Mouse (Mus musculus) ES-E14 (cell line): ENCODE results near the gene Bid. TPM values are rescaled to one million over a fixed set of nuclear protein-coding genes. Genes with fewer than 3 reads are reported as not detected.

ENCODE experiments used
- DNase-seq: peaks from one replicate; pipeline ENCODE4 v3.0.0-alpha.2; 2013; ENCODE audit warnings: low read depth, low spot score
- H3K27ac ChIP-seq: 2 replicates; pipeline ENCODE4 v1.5.1; 2012; ENCODE audit warnings: low read depth, mild to moderate bottlenecking, low read length, moderate library complexity, mixed read lengths; ENCODE audit not compliant: poor library complexity, insufficient read depth, severe bottlenecking
- H3K36me3 ChIP-seq: 2 replicates; pipeline ENCODE4 v1.6.1; 2012; ENCODE audit warnings: mild to moderate bottlenecking, low read length, moderate library complexity, mixed read lengths; ENCODE audit not compliant: control insufficient read depth, poor library complexity, insufficient read depth, severe bottlenecking
- H3K4me1 ChIP-seq, 2 experiments: fragments of 150-350 bp in 1 of 2; sonication (generic) in 1 of 2; 2 replicates each; pipeline ENCODE4 v1.6.1; 2012; ENCODE audit warnings: low read length in 2 of 2, mild to moderate bottlenecking in 1 of 2, mixed read lengths in 1 of 2; ENCODE audit not compliant: control insufficient read depth in 2 of 2, insufficient read depth in 2 of 2, poor library complexity in 1 of 2
- H3K4me3 ChIP-seq, 2 experiments: fragments of 150-350 bp in 1 of 2; sonication (generic) in 1 of 2; 2 replicates each; pipeline ENCODE4 v1.5.1; 2012; ENCODE audit warnings: low read length in 2 of 2, low read depth in 1 of 2, mild to moderate bottlenecking in 1 of 2, mixed read lengths in 1 of 2; ENCODE audit not compliant: insufficient read depth in 1 of 2, poor library complexity in 1 of 2, severe bottlenecking in 1 of 2
- H3K9ac ChIP-seq: 2 replicates; pipeline ENCODE4 v1.6.1; 2012; ENCODE audit warnings: low read depth, mild to moderate bottlenecking, low read length, mixed read lengths; ENCODE audit not compliant: poor library complexity, insufficient read depth, severe bottlenecking
- H3K9me3 ChIP-seq: fragments of 150-350 bp; sonication (generic); 2 replicates; pipeline ENCODE4 v1.6.1; 2012; ENCODE audit warnings: low read depth, mild to moderate bottlenecking, low read length; ENCODE audit not compliant: control insufficient read depth, insufficient read depth
- CHD2 ChIP-seq: IDR thresholded peaks from 2 replicates; pipeline ENCODE4 v1.6.1; 2014; ENCODE audit warnings: mild to moderate bottlenecking, low read depth, low read length, inconsistent platforms
- HCFC1 ChIP-seq: IDR thresholded peaks from 2 replicates; pipeline ENCODE4 v1.6.1; 2012; ENCODE audit warnings: low read length, inconsistent platforms, borderline replicate concordance; ENCODE audit not compliant: insufficient read depth
- MAFK ChIP-seq: IDR thresholded peaks from 2 replicates; pipeline ENCODE4 v1.6.1; 2014; ENCODE audit warnings: mild to moderate bottlenecking, low read depth, low read length, inconsistent platforms; ENCODE audit not compliant: insufficient read depth
- ZC3H11A ChIP-seq: IDR thresholded peaks from 2 replicates; pipeline ENCODE4 v1.6.1; 2012; ENCODE audit warnings: low read depth, mild to moderate bottlenecking, inconsistent platforms, low read length, borderline replicate concordance
- ZNF384 ChIP-seq: IDR thresholded peaks from 2 replicates; pipeline ENCODE4 v1.6.1; 2012; ENCODE audit warnings: low read depth, low read length, inconsistent platforms
- in situ Hi-C, 2 experiments: fragments of 600-800 bp; cut with MboI; formaldehyde crosslinking; loops; one replicate each; pipeline ENCODE4 v1.15.1; 2025; ENCODE audit warnings: low sequenced_read_pairs in 2 of 2, inconsistent platforms in 1 of 2; ENCODE audit not compliant: unreplicated experiment in 2 of 2
- total RNA-seq: library from RNA; depleted of rRNA; stranded (reverse); fragments of 300-350 nt; gene quantifications from 2 replicates; pipeline ENCODE4 v1.2.3, GENCODE M21; 2012

Gene Bid
- total RNA-seq, 1 experiment = 20.0 TPM

DNA sequence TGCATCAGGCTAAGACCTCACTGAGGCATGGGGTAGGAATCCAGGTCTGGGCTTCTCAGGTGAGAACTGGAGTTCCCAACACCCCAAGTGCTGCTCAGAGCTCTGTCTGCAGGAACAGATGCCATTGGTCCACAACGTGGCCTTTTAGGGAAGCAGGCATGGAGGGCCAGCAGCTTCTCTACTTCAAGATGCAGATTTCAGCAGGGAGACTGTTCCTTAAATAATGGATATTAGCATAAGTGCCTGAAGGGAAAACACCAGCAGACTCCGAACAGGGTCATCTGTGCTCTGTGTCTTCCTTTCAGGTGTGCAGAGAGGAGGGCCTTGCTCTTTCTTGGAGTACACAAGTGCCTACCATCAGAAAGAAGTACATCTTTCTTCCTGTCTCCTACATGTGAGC, 26.4 kb upstream of the Bid start:
- TF ChIP-seq MAFK = no peak
- TF ChIP-seq CHD2 = no peak
- no peak for TF ChIP-seq ZC3H11A
- no peak for TF ChIP-seq HCFC1
- no peak for TF ChIP-seq ZNF384
- in situ Hi-C loops = no loop called here
- Histone ChIP-seq H3K27ac (no peak overlapping the region), H3K36me3 (no peaks in the 10 kb centered on the region), H3K4me1 (peaks cover 0 to 11% of the 10 kb centered on the region in 2 experiments; a peak in 2 of 4 replicates), H3K4me3 (no peak overlapping the region), H3K9me3 (no peaks in the 10 kb centered on the region), H3K9ac (no peak overlapping the region)
- DNase-seq = no peak

DNA sequence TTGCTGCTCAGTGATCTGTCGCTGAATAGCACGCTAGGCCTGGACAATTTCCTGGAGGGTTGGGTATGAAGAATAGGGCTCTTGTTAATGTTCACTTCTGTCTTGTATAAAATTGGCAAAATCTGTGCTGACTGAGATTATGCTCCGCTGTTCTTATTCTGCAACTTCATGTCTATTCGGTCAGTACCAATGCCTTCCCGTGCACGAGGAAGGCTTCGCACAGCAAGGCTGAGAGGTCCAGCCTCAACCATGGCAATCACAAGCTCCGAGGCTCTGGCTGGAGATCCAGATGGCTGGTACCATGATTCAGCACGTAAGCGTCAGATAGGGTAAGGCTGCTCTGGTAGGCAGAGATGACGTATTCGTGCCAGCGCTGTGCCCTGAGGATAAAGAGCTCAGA, 24.9 kb upstream of the Bid start:
- H3K9ac ChIP-seq = no peak overlapping the region
- H3K36me3 ChIP-seq = no peaks in the 10 kb centered on the region
- no peaks in the 10 kb centered on the region for H3K9me3 ChIP-seq
- no peak for DNase-seq
- H3K4me1 ChIP-seq = peaks cover 0 to 14% of the 10 kb centered on the region in 2 experiments; a peak in 2 of 4 replicates
- in situ Hi-C loops = no loop called here
- TF ChIP-seq CHD2 = no peak
- TF ChIP-seq ZC3H11A = no peak
- TF ChIP-seq HCFC1 = no peak
- TF ChIP-seq ZNF384 = no peak
- no peak for TF ChIP-seq MAFK
- H3K4me3 ChIP-seq = no peak overlapping the region
- H3K27ac ChIP-seq = no peak overlapping the region

DNA sequence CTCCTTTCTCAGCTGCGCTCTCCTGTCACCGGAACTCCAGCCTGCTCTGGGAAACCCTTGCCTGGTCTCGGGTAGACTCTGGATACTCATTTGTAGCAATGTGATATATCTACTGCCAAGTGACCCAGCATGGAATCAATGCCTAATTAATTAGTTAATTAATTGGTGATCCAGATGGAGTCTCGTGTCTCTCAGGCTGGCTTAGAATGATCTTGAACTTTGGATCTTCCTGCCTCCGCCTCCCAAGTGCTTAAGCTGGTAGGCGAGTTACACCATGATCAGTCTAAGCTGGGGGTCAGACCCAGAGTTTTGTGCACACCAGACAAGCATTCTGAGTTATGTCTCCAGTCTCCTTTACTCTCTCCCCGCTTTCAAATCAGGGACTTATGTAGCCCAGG, 24.4 kb upstream of the Bid start:
- no peak for DNase-seq
- H3K9ac ChIP-seq = no peak overlapping the region
- no peak for TF ChIP-seq MAFK
- TF ChIP-seq ZC3H11A = no peak
- no peak for TF ChIP-seq HCFC1
- TF ChIP-seq ZNF384 = no peak
- no peak for TF ChIP-seq CHD2
- H3K36me3 ChIP-seq = no peaks in the 10 kb centered on the region
- H3K27ac ChIP-seq = no peak overlapping the region
- H3K4me3 ChIP-seq = no peak overlapping the region
- in situ Hi-C loops = no loop called here
- H3K9me3 ChIP-seq = no peaks in the 10 kb centered on the region
- peaks cover 0 to 14% of the 10 kb centered on the region in 2 experiments; a peak in 2 of 4 replicates for H3K4me1 ChIP-seq

DNA sequence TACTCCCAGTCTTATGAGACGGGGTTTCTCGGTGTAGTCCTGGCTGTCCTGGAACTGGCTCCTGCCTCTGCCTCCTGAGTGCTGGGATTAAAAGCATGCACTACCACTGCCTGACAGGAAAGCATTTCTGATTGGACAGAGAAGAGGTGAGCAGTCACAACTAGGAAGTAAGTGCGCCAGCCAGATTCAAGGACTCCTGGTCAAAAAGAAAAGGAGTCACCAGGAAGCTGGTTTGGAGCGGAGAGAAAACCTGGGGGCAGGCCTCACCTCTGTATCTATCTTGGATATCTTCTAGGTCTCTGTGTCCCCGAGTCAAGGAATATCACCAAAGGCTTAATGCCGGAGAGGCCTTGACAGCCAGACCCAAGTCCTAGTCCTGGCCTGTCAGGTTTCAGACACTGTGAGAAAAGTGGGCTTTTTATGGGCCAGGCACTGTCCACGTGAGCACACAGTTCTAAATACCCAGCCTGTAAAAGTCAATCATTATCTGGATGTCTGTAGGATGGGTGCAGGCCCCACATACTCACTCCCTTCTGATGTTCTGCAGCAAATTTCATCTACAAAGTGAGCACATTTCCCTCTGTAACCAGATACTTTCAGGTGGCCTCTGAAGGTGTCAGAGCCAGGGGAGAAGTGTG, 23.9 kb upstream of the Bid start:
- in situ Hi-C loops = no loop called here
- Histone ChIP-seq H3K9ac (no peak overlapping the region), H3K4me3 (no peak overlapping the region), H3K27ac (no peak overlapping the region), H3K4me1 (peaks cover 0 to 14% of the 10 kb centered on the region in 2 experiments; a peak in 2 of 4 replicates), H3K36me3 (no peaks in the 10 kb centered on the region), H3K9me3 (no peaks in the 10 kb centered on the region)
- DNase-seq = no peak
- no peak for TF ChIP-seq HCFC1
- no peak for TF ChIP-seq MAFK
- TF ChIP-seq ZNF384 = no peak
- TF ChIP-seq CHD2 = no peak
- TF ChIP-seq ZC3H11A = no peak

DNA sequence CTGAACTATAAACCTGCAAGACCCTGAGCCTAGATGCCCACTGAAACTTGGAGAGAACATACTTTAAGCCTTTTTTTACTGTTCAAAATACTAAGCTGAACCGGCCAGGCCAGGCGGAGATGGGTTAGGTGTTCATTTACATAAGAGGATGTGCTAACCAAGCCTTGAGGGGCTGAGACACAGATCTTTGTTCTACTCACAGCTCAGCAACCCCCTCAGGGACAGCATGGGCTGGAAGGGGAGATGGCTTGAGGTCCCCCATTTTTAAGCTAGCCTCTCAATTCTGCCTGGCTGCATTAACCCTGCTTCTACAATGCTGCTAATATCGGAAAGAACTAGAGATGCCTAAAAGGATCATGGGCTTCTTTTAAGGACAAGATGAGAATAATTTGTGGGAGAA, 23.1 kb upstream of the Bid start:
- Histone ChIP-seq H3K9ac (no peak overlapping the region), H3K4me3 (no peak overlapping the region), H3K36me3 (no peaks in the 10 kb centered on the region), H3K27ac (no peak overlapping the region), H3K9me3 (no peaks in the 10 kb centered on the region), H3K4me1 (peaks cover 0 to 14% of the 10 kb centered on the region in 2 experiments; a peak in 2 of 4 replicates)
- in situ Hi-C loops = no loop called here
- TF ChIP-seq CHD2 (no peak), ZNF384 (no peak), MAFK (no peak), HCFC1 (no peak), ZC3H11A (no peak)
- DNase-seq = no peak
